Mouse (Mus musculus) small intestine, adult 2 months (tissue): Measurements from ENCODE around the gene Phpt1.
"Not testable (repeated sequence)": the region's sequence is repeated elsewhere in the genome, so short reads cannot be mapped to it uniquely, and the experiment has no call there.

Source experiments
- CTCF ChIP-seq: fragments of 200-500 bp; IDR thresholded peaks from 2 replicates; pipeline ENCODE4 v1.5.1; 2012; ENCODE audit warnings: low read depth, mild to moderate bottlenecking, control low read depth, inconsistent platforms, low read length, moderate library complexity, mixed read lengths; ENCODE audit not compliant: insufficient replicate concordance, insufficient read length; ENCODE audit errors: extremely low read depth
- POLR2A ChIP-seq: fragments of 200-500 bp; IDR thresholded peaks from 2 replicates; pipeline ENCODE4 v1.6.1; 2012; ENCODE audit warnings: low read depth, mild to moderate bottlenecking, control low read depth, inconsistent platforms, low read length, moderate library complexity

DNA sequence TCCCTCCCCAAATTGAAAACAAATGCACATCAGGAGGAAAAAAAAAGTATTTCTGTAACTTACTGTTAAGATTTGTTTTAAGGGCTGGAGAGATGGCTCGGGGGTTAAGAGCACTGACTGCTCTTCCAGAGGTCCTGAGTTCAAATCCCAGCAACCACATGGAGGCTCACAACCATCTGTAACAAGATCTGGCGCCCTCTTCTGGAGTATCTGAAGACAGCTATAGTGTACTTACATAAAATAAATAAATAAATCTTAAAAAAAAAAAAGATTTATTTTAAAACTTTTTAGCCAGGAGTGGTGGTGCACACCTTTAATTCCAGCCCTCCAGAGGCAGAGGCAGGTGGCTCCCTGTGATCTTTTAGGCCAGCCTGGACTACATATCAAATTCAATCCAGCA is 19.5 kb downstream of the Phpt1 start:
- TF ChIP-seq POLR2A, CTCF: not testable (repeated sequence)
